Mouse (Mus musculus) heart, embryonic 13.5 days (tissue): ENCODE measurements around the gene Mief2. TPM values are rescaled to one million over a fixed set of nuclear protein-coding genes. Genes with fewer than 3 reads are reported as not detected.

Experiments used
- ATAC-seq: fragments of 200-750 bp; cut with Nextera tagmentation; 2 replicates; pipeline ENCODE4 v1.8.0; 2017; ENCODE audit warnings: moderate TSS enrichment; ENCODE audit not compliant: insufficient number of reproducible peaks, low FRiP score, low TSS enrichment; ENCODE audit errors: extremely low read depth
- H3K27ac ChIP-seq: fragments of 300-500 bp; sonication (generic); replicated peaks from 2 replicates; pipeline ENCODE4 v1.5.1; 2015; ENCODE audit warnings: moderate library complexity, mild to moderate bottlenecking, inconsistent platforms
- H3K27me3 ChIP-seq: fragments of 300-500 bp; sonication (generic); replicated peaks from 2 replicates; pipeline ENCODE4 v1.6.1; 2015; ENCODE audit warnings: mild to moderate bottlenecking, inconsistent platforms
- H3K36me3 ChIP-seq: fragments of 300-500 bp; sonication (generic); 2 replicates; pipeline ENCODE4 v1.6.1; 2015; ENCODE audit warnings: mild to moderate bottlenecking, inconsistent platforms
- H3K4me1 ChIP-seq: fragments of 300-500 bp; sonication (generic); 2 replicates; pipeline ENCODE4 v1.6.1; 2015; ENCODE audit warnings: inconsistent platforms
- H3K4me2 ChIP-seq: fragments of 300-500 bp; sonication (generic); 2 replicates; pipeline ENCODE4 v1.6.1; 2015; ENCODE audit warnings: inconsistent platforms, mild to moderate bottlenecking, moderate library complexity
- H3K4me3 ChIP-seq: fragments of 300-500 bp; sonication (generic); 2 replicates; pipeline ENCODE4 v1.5.1; 2015; ENCODE audit warnings: moderate library complexity, mild to moderate bottlenecking, inconsistent platforms
- H3K9ac ChIP-seq: fragments of 300-500 bp; sonication (generic); 2 replicates; pipeline ENCODE4 v1.6.1; 2015; ENCODE audit warnings: inconsistent platforms, mild to moderate bottlenecking, moderate library complexity
- H3K9me3 ChIP-seq: fragments of 300-500 bp; sonication (generic); 2 replicates; pipeline ENCODE4 v1.6.1; 2016; ENCODE audit warnings: inconsistent platforms
- WGBS: fragments of 180-500 bp; shearing (Covaris S2); methylation state at CpG from one replicate; pipeline ENCODE4 v1.1.7; 2015; ENCODE audit warnings: mixed read lengths; 5-methylcytosine and 5-hydroxymethylcytosine counted together
- polyA plus RNA-seq: library from polyadenylated mRNA; unstranded; fragments of >200 nt; fragmentation: Nextera tagmentation; extraction: Ambion mirVana; gene quantifications from 2 replicates; pipeline ENCODE4 v1.2.1, GENCODE M21; 2015

Gene Mief2
- polyA plus RNA-seq, 1 experiment from 2014 or later = 17.7 TPM

- Histone ChIP-seq H3K27ac (peak within 1 kb of the TSS; percentile 91), H3K9me3 (no peaks in the 10 kb centered on the region), H3K27me3 (no peaks in the 10 kb centered on the region), H3K4me1 (peaks cover 30% of the 10 kb centered on the region), H3K36me3 (peaks cover 50% of the 10 kb centered on the region), H3K4me2 (peak within 1 kb of the TSS; percentile 82), H3K9ac (peak within 1 kb of the TSS; percentile 97), H3K4me3 (peak within 1 kb of the TSS; percentile 91)
- ATAC-seq = peak; percentile 83
- WGBS = under 1% methylated on average over 71 of the region's 71 CpGs
Observed at GRCm38 (mm10) chr11:60726601-60727391, 1.4 kb upstream of the Mief2 start, which contains the start of gene Flii. Flii (minus strand) TSS chr11:60727263.

DNA sequence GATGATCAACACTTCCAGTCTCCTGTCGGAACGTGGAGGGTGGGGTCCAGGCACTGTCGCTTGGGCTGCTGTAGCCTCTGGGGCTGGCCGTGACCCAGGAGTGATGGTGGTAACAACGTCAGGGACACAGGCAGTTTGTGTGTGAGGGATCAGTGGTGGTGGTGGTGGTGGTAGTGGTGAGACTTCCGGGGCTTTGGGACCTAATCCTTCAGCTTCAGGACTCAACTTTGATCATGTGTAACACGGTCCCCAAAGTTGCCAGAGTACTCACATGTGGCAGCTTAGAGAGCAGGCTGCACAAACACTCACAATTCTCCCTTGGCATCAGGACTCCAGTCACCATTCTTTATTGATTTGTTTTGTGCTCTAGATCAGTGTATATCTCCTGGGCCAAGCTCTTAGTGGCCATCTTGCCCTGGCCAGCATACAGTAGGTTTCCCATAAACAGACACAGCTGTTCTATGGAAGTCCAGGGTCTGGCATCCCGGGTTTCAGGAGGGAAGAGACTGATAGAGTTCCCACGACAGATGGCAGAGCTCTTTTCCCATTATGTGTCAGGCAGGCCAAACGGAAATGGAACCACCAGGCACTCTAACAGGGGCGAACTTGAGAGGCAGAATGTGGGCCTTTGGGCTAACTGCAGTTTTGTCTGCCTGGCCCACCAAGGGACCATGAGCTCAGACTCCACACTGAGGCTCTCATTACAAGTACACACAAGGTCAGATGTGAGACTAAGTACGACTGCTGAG lies 632 bp upstream of the Mief2 start:
- ATAC-seq = no peak
- peak overlapping the region; percentile 91 for H3K4me3 ChIP-seq
- peaks cover 50% of the 10 kb centered on the region for H3K36me3 ChIP-seq
- H3K27me3 ChIP-seq = no peaks in the 10 kb centered on the region
- H3K9ac ChIP-seq = peak overlapping the region; percentile 97
- H3K9me3 ChIP-seq = no peaks in the 10 kb centered on the region
- 5% methylated on average over 12 of the region's 12 CpGs for WGBS
- H3K4me1 ChIP-seq = peaks cover 30% of the 10 kb centered on the region
- peak overlapping the region; percentile 82 for H3K4me2 ChIP-seq
- H3K27ac ChIP-seq = peak overlapping the region; percentile 91

- Histone ChIP-seq H3K27ac (0 out of 2 replicates have a peak overlapping the region, but pooled peaks have one; percentile 91), H3K36me3 (peaks cover 49% of the 10 kb centered on the region), H3K9ac (peak overlapping the region; percentile 97), H3K4me3 (peak overlapping the region; percentile 91), H3K27me3 (no peaks in the 10 kb centered on the region), H3K4me2 (peak overlapping the region; percentile 82), H3K4me1 (peaks cover 34% of the 10 kb centered on the region), H3K9me3 (no peaks in the 10 kb centered on the region)
- 62% methylated on average over 6 of the region's 6 CpGs for WGBS
- ATAC-seq = no peak
Observed at GRCm38 (mm10) chr11:60729217-60729641, 1.0 kb downstream of the Mief2 start.

DNA sequence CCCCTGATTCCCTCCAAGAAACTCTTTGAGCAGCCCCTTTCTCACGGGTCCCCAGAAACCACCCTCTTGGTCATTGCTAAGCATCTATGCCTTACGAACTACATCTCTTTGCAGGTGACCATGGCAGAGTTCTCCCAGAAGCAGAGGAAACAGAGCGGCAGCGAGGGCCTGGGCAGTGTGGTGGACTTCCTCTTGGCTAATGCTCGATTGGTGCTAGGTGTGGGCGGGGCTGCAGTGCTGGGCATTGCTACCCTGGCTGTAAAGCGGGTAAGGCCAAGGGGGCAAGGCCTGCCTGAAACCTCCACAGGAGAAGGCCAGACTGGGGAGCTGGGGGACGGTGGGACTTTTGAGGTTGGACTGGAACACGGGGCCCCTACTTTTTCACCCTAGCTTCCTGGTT lies 2.0 kb downstream of the Mief2 start:
- Histone ChIP-seq H3K27me3 (no peaks in the 10 kb centered on the region), H3K9me3 (no peaks in the 10 kb centered on the region), H3K4me1 (peaks cover 37% of the 10 kb centered on the region), H3K4me2 (no peak overlapping the region), H3K27ac (no peak overlapping the region), H3K36me3 (peaks cover 40% of the 10 kb centered on the region), H3K9ac (peak overlapping the region; percentile 97; the same call in 1 of the 2 replicates), H3K4me3 (no peak overlapping the region)
- ATAC-seq = no peak
- 84% methylated on average over 9 of the region's 9 CpGs for WGBS

- Histone ChIP-seq H3K4me1 (peaks cover 31% of the 10 kb centered on the region), H3K4me2 (no peak overlapping the region), H3K36me3 (peaks cover 45% of the 10 kb centered on the region), H3K4me3 (no peak overlapping the region), H3K9ac (0 out of 2 replicates have a peak overlapping the region, but pooled peaks have one; percentile 14), H3K27me3 (no peaks in the 10 kb centered on the region), H3K9me3 (no peaks in the 10 kb centered on the region), H3K27ac (no peak overlapping the region)
- 81% methylated on average over 14 of the region's 14 CpGs for WGBS
- ATAC-seq = no peak
Observed at GRCm38 (mm10) chr11:60731251-60731650, 3.1 kb downstream of the Mief2 start.

DNA sequence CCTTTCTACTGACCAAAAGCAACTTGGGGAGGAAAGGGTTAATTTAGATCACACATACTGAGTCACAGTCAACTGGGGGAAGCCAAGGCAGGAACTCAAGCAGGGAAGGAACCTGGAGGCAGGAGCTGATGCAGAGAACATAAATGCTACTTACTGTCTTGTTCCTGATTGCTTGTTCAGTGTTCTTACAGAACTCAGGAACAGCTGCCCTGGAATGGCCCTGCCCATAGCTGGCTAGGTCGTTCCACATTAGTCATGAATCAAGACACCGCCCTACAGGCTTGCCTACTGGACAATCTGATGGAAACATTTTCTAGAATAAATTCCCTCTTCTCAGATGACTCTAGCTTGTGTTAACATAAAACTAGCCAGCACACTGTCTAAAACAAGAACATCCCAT lies 6.0 kb downstream of the Mief2 start:
- H3K36me3 ChIP-seq = peaks cover 57% of the 10 kb centered on the region
- ATAC-seq = no peak
- H3K27ac ChIP-seq = no peak overlapping the region
- no peaks in the 10 kb centered on the region for H3K27me3 ChIP-seq
- H3K4me1 ChIP-seq = peaks cover 14% of the 10 kb centered on the region
- H3K9me3 ChIP-seq = no peaks in the 10 kb centered on the region
- H3K4me3 ChIP-seq = no peak overlapping the region
- no peak overlapping the region for H3K9ac ChIP-seq
- H3K4me2 ChIP-seq = no peak overlapping the region
- 74% methylated on average over 2 of the region's 2 CpGs for WGBS

GRCm38 (mm10) chr11:60735191-60735590 lies 7.0 kb downstream of the Mief2 start:
- WGBS = 76% methylated on average over 5 of the region's 5 CpGs
- H3K9me3 ChIP-seq = no peaks in the 10 kb centered on the region
- H3K4me3 ChIP-seq = no peak overlapping the region
- H3K27me3 ChIP-seq = no peaks in the 10 kb centered on the region
- H3K4me2 ChIP-seq = no peak overlapping the region
- H3K27ac ChIP-seq = no peak overlapping the region
- H3K36me3 ChIP-seq = peaks cover 66% of the 10 kb centered on the region
- H3K4me1 ChIP-seq = 0 out of 2 replicates have a peak, but pooled peaks cover 7% of the 10 kb centered on the region
- H3K9ac ChIP-seq = no peak overlapping the region
- no peak for ATAC-seq

GRCm38 (mm10) chr11:60736491-60736890 lies 8.3 kb downstream of the Mief2 start:
- Histone ChIP-seq H3K27ac (no peak overlapping the region), H3K36me3 (peaks cover 66% of the 10 kb centered on the region), H3K9ac (no peak overlapping the region), H3K4me2 (no peak overlapping the region), H3K27me3 (no peaks in the 10 kb centered on the region), H3K9me3 (no peaks in the 10 kb centered on the region), H3K4me3 (no peak overlapping the region), H3K4me1 (0 out of 2 replicates have a peak, but pooled peaks cover 7% of the 10 kb centered on the region)
- WGBS = 77% methylated on average over 3 of the region's 3 CpGs
- no peak for ATAC-seq

DNA sequence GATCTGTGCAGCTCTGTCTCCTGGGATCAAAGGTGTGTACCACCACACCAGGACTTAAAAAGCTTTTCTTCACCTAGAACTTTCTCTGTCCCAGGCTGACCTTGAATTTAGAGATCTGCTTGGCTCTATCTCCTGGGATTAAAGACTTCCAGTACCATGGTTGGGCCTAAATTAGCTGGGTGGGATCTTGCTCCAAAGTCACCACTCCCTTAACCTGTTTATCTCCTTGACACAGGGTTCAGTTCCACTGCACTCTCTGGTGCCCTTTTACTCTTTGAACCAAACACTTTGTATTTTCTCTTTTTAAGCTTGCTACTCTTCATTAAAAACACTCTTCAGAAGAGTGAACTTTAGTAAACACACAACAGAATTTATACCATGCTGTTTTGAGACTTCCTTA lies 9.3 kb downstream of the Mief2 start:
- H3K27ac ChIP-seq = no peak overlapping the region
- no peak overlapping the region for H3K4me2 ChIP-seq
- H3K9me3 ChIP-seq = no peaks in the 10 kb centered on the region
- no peak overlapping the region for H3K9ac ChIP-seq
- H3K4me3 ChIP-seq = no peak overlapping the region
- no peaks in the 10 kb centered on the region for H3K27me3 ChIP-seq
- peaks cover 66% of the 10 kb centered on the region for H3K36me3 ChIP-seq
- ATAC-seq = no peak
- 0 out of 2 replicates have a peak, but pooled peaks cover 7% of the 10 kb centered on the region for H3K4me1 ChIP-seq

- no peaks in the 10 kb centered on the region for H3K4me1 ChIP-seq
- ATAC-seq = no peak
- H3K4me2 ChIP-seq = no peak overlapping the region
- H3K4me3 ChIP-seq = no peak overlapping the region
- 93% methylated on average over 3 of the region's 3 CpGs for WGBS
- no peaks in the 10 kb centered on the region for H3K27me3 ChIP-seq
- H3K27ac ChIP-seq = no peak overlapping the region
- peaks cover 78% of the 10 kb centered on the region for H3K36me3 ChIP-seq
- H3K9ac ChIP-seq = no peak overlapping the region
- no peaks in the 10 kb centered on the region for H3K9me3 ChIP-seq
Observed at GRCm38 (mm10) chr11:60740321-60740720, 12.1 kb downstream of the Mief2 start.

- no peaks in the 10 kb centered on the region for H3K9me3 ChIP-seq
- ATAC-seq = no peak
- 91% methylated on average over 7 of the region's 7 CpGs for WGBS
Observed at GRCm38 (mm10) chr11:60755570-60755969, 27.4 kb downstream of the Mief2 start.

More at GRCm38 (mm10) chr11:60755570-60755969, 27.4 kb downstream of the Mief2 start:
- H3K4me1 ChIP-seq = no peaks in the 10 kb centered on the region
- no peak overlapping the region for H3K27ac ChIP-seq
- H3K4me3 ChIP-seq = no peak overlapping the region
- H3K27me3 ChIP-seq = no peaks in the 10 kb centered on the region
- no peak overlapping the region for H3K4me2 ChIP-seq
- peaks cover 94% of the 10 kb centered on the region for H3K36me3 ChIP-seq
- H3K9ac ChIP-seq = no peak overlapping the region
